Mouse (Mus musculus): ENCODE results near the gene Fam126b.

DNA sequence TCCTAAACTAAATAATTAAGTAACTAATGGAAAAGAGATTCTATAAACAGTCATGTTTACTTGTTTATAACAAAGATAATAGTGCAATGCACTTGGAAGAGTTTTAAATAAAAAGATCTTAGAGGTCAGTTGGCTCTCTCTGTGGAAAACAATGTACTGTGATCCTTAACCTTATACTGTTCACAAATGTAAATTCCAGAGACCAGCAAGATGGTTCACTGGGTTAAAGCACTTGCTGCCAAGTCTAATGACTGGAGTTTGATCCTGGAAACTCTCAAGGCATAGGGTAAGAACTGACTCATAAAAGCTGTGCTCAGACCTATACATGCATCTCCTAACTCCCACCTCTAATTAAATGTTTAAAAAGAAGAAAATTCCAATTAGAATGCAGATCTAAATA, 19.5 kb downstream of the Fam126b start:
- no peak for TF ChIP-seq POLR2A (IDR thresholded peaks at IDR 0.05; ENCODE audit: insufficient read length, low read depth)
- no peak for TF ChIP-seq SRF (IDR thresholded peaks at IDR 0.05; ENCODE audit: control insufficient read depth, insufficient read length, low read depth)
- no peak for TF ChIP-seq REST (IDR thresholded peaks at IDR 0.05; ENCODE audit: insufficient read depth, insufficient read length)
- no peak for TF ChIP-seq POLR2AphosphoS2 (IDR thresholded peaks at IDR 0.05; ENCODE audit: insufficient read length, low read depth)
- no peak for TF ChIP-seq TCF3 (IDR thresholded peaks at IDR 0.05; ENCODE audit: insufficient read length, low read depth)
- TF ChIP-seq USF1 (IDR thresholded peaks at IDR 0.05; ENCODE audit: low read depth) = no peak
- no peak for TF ChIP-seq MAX (IDR thresholded peaks at IDR 0.05; ENCODE audit: low read depth)
- no peak for TF ChIP-seq CEBPB (IDR thresholded peaks at IDR 0.05; ENCODE audit: insufficient read depth, poor library complexity, severe bottlenecking)

Measured in myocyte (in vitro differentiated cells).